Mouse (Mus musculus) embryonic fibroblast, embryonic 13.5 days (primary cell): ENCODE measurements around the gene Gm13305.
"Not testable (repeated sequence)": the region's sequence is repeated elsewhere in the genome, so short reads cannot be mapped to it uniquely, and the experiment has no call there.

Experiments used
- CTCF ChIP-seq: IDR thresholded peaks from 2 replicates; pipeline ENCODE4 v1.5.1; 2011; ENCODE audit warnings: mild to moderate bottlenecking, control low read depth, low read length, moderate library complexity, borderline replicate concordance; ENCODE audit not compliant: insufficient read depth
- POLR2A ChIP-seq: IDR thresholded peaks from 2 replicates; pipeline ENCODE4 v1.6.1; 2011; ENCODE audit warnings: low read depth, mild to moderate bottlenecking, control low read depth, low read length, moderate library complexity

GRCm38 (mm10) chr4:42184324-42184979 lies 16.0 kb upstream of the Gm13305 start:
- not testable (repeated sequence) for TF ChIP-seq POLR2A, CTCF
